Mouse (Mus musculus) forebrain, embryonic 12.5 days (tissue): ENCODE measurements around the gene Zfp442. TPM values are rescaled to one million over a fixed set of nuclear protein-coding genes. Genes with fewer than 3 reads are reported as not detected.
"Not testable (repeated sequence)": the region's sequence is repeated elsewhere in the genome, so short reads cannot be mapped to it uniquely, and the experiment has no call there.

ENCODE experiments used
- ATAC-seq: fragments of 200-750 bp; cut with Nextera tagmentation; 2 replicates; pipeline ENCODE4 v1.8.0; 2017; ENCODE audit warnings: moderate TSS enrichment; ENCODE audit not compliant: low FRiP score
- H3K27ac ChIP-seq: fragments of 300-500 bp; sonication (generic); 2 replicates; pipeline ENCODE4 v1.5.1; 2016; ENCODE audit warnings: mild to moderate bottlenecking
- H3K27me3 ChIP-seq: fragments of 300-500 bp; sonication (generic); 2 replicates; pipeline ENCODE4 v1.6.1; 2016; ENCODE audit warnings: mild to moderate bottlenecking
- H3K36me3 ChIP-seq: fragments of 300-500 bp; sonication (generic); replicated peaks from 2 replicates; pipeline ENCODE4 v1.6.1; 2016; ENCODE audit warnings: mild to moderate bottlenecking
- H3K4me1 ChIP-seq: fragments of 300-500 bp; sonication (generic); 2 replicates; pipeline ENCODE4 v1.6.1; 2016
- H3K4me2 ChIP-seq: fragments of 300-500 bp; sonication (generic); 2 replicates; pipeline ENCODE4 v1.6.1; 2016; ENCODE audit warnings: mild to moderate bottlenecking, moderate library complexity
- H3K4me3 ChIP-seq: fragments of 300-500 bp; sonication (generic); replicated peaks from 2 replicates; pipeline ENCODE4 v1.5.1; 2016; ENCODE audit warnings: mild to moderate bottlenecking
- H3K9ac ChIP-seq: fragments of 300-500 bp; sonication (generic); 2 replicates; pipeline ENCODE4 v1.6.1; 2016; ENCODE audit warnings: mild to moderate bottlenecking
- H3K9me3 ChIP-seq: fragments of 300-500 bp; sonication (generic); 2 replicates; pipeline ENCODE4 v1.6.1; 2016
- WGBS: fragments of 180-500 bp; shearing (Covaris S2); methylation state at CpG from one replicate; pipeline ENCODE4 v1.1.7; 2016; 5-methylcytosine and 5-hydroxymethylcytosine counted together
- polyA plus RNA-seq: library from polyadenylated mRNA; unstranded; fragments of >200 nt; fragmentation: Nextera tagmentation; extraction: Ambion mirVana; gene quantifications from 2 replicates; pipeline ENCODE4 v1.2.1, GENCODE M21; 2016

Gene Zfp442
- 8.3 and 8.7 TPM in 2 replicates for polyA plus RNA-seq

DNA sequence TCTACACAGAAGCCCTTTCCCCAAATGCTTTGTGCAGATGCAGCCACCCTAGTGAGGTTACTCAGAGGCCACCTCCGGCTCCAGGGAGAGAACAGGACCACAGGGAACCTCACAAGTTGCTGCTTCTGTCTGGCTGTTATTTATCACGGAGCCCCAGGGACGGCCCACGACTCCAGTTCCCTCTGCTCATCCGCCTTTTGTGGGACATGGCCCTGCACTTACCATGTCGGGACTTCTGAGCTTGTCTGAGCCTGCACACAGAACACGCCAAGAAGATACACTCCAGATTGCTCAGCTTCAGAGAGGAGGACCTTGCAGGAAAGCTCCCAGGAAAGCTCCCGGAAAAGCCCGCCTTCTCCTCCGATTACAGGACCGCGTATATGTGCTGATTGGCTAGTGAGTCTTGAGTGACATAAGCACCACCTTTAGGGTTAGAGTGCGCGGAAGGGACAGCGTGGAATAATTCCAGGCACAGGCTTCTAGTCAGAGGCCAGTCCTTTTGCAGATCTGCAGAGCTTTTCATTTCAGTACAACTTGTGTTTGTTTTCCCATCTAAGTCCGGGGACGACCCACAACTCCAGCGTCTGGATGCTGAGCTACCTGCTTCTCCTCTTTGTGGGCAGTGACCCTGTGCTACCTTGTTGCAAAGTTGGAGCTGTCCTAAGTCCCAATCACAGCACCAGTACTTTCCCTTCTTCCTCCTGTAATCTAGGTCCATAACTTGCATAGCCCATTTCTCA, at the start of gene Zfp442:
Zfp442 (minus strand) TSS at position 307 of the 740 bp plus-strand sequence.
- not testable (repeated sequence) for H3K27me3 ChIP-seq, H3K9me3 ChIP-seq, H3K4me1 ChIP-seq, H3K36me3 ChIP-seq, H3K27ac ChIP-seq
- peak within 1 kb of the TSS; percentile 54 for H3K9ac ChIP-seq
- 0% methylated on average over 18 of the region's 18 CpGs for WGBS
- peak; percentile 100 for ATAC-seq
- H3K4me2 ChIP-seq = peak within 1 kb of the TSS; percentile 59
- peak within 1 kb of the TSS; percentile 49 for H3K4me3 ChIP-seq

GRCm38 (mm10) chr2:150500124-150500973, 49.1 kb upstream of the Zfp442 start:
- Histone ChIP-seq H3K4me2 (peak overlapping the region; percentile 43), H3K4me3 (peak overlapping the region; percentile 20; the same call in 1 of the 2 replicates)
- H3K36me3 ChIP-seq, H3K27me3 ChIP-seq, H3K9ac ChIP-seq, H3K9me3 ChIP-seq, H3K27ac ChIP-seq, H3K4me1 ChIP-seq: not testable (repeated sequence)
- 49% methylated on average over 60 of the region's 60 CpGs for WGBS
- ATAC-seq = 0 out of 2 replicates have a peak, but pooled peaks have one; percentile 49

DNA sequence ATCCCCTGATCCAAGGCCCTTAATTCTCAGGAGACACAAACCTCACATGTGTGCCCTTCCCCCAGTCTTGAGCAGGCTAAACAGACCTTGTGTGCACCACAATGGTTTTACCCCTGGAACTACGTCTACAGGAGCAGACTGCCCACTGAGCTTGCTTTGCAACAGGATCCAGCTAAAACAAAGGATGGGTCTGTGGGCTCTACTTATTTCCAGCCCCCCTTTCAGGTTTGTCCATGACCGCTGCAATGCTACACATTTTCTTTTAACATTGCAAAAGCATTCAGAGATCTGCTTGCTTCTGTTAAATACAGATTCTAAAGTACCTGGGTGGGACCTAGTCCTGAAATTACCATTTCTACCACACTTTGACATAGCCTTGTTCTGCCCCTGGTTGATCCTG, 41.7 kb upstream of the Zfp442 start:
- H3K9me3 ChIP-seq = no peaks in the 10 kb centered on the region
- no peak overlapping the region for H3K27ac ChIP-seq
- H3K36me3 ChIP-seq = no peaks in the 10 kb centered on the region
- H3K4me2 ChIP-seq = no peak overlapping the region
- H3K4me3 ChIP-seq = no peak overlapping the region
- WGBS = 61% methylated on average over 2 of the region's 2 CpGs
- H3K27me3 ChIP-seq = no peaks in the 10 kb centered on the region
- H3K4me1 ChIP-seq = no peaks in the 10 kb centered on the region
- H3K9ac ChIP-seq = no peak overlapping the region
- no peak for ATAC-seq

- H3K9me3 ChIP-seq, ATAC-seq, H3K4me3 ChIP-seq, H3K36me3 ChIP-seq, H3K27ac ChIP-seq, H3K27me3 ChIP-seq, H3K9ac ChIP-seq, H3K4me1 ChIP-seq, H3K4me2 ChIP-seq: not testable (repeated sequence)
- WGBS = 75% methylated on average over 8 of the region's 8 CpGs
Observed at GRCm38 (mm10) chr2:150484939-150485778, 33.9 kb upstream of the Zfp442 start, which contains the start of gene Zfp345. Zfp345 (minus strand) TSS chr2:150485091.

DNA sequence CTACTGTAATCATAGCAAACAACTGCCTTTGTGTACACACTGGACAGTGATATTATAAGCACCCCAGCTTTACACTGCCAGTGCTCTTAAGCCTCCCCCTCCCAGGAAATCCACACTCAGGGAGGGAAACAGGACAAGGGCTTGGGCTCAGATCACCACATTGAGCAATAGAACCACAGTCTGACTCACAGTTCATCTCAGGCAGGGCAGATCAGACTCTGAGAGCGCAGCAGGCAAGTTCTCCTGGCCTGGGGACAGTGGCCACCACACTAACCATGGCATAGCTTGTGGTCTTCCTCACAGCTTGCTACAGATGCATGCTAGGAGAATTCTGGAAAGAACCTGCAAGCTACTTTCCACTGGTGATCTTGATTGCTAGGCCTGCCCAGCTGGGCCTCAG, 12.2 kb downstream of the Zfp442 start:
- not testable (repeated sequence) for H3K27me3 ChIP-seq, H3K9ac ChIP-seq, H3K36me3 ChIP-seq, H3K4me2 ChIP-seq, H3K27ac ChIP-seq, H3K4me3 ChIP-seq, ATAC-seq, H3K4me1 ChIP-seq
- WGBS = 95% methylated on average over 1 of the region's 1 CpGs
- peaks cover 12% of the 10 kb centered on the region; the same call in 1 of the 2 replicates for H3K9me3 ChIP-seq

DNA sequence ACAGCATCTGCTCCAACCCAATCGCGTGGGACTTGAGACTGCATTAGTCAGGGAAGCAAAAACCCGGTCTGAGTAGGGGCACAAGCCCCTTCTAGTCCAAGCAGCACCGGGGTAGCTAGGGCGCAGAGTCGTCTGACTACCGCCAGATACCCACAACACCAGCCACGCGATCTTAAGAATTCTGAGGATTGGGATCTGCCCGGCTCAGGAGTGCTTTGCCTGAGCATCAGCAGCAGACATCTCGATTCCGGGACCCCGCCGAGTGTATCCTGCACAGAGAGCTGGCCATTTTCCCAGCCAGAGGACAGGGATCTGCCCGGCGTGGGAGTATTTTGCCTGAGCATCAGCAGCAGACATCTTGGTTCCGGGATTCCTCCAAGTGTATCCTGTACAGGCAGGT, 39.1 kb downstream of the Zfp442 start:
- Histone ChIP-seq H3K9me3 (peaks cover 21% of the 10 kb centered on the region), H3K36me3 (peaks cover 16% of the 10 kb centered on the region)
- not testable (repeated sequence) for H3K4me1 ChIP-seq, H3K27me3 ChIP-seq, H3K27ac ChIP-seq, H3K4me3 ChIP-seq, H3K4me2 ChIP-seq, ATAC-seq, H3K9ac ChIP-seq
- WGBS = 84% methylated on average over 17 of the region's 17 CpGs

- WGBS = 85% methylated on average over 1 of the region's 1 CpGs
- Histone ChIP-seq H3K4me3 (no peak overlapping the region), H3K27me3 (no peaks in the 10 kb centered on the region), H3K9ac (no peak overlapping the region), H3K4me2 (no peak overlapping the region), H3K9me3 (0 out of 2 replicates have a peak, but pooled peaks cover 12% of the 10 kb centered on the region), H3K4me1 (no peaks in the 10 kb centered on the region), H3K27ac (no peak overlapping the region), H3K36me3 (no peaks in the 10 kb centered on the region)
- no peak for ATAC-seq
Observed at GRCm38 (mm10) chr2:150390198-150390597, 61.1 kb downstream of the Zfp442 start.

GRCm38 (mm10) chr2:150385553-150386106, 65.7 kb downstream of the Zfp442 start:
- H3K9me3 ChIP-seq = peaks cover 13% of the 10 kb centered on the region; the same call in 1 of the 2 replicates
- ATAC-seq, H3K4me2 ChIP-seq, H3K4me1 ChIP-seq, H3K27me3 ChIP-seq, H3K27ac ChIP-seq, H3K36me3 ChIP-seq, H3K9ac ChIP-seq, H3K4me3 ChIP-seq: not testable (repeated sequence)
- 96% methylated on average over 19 of the region's 19 CpGs for WGBS

- ATAC-seq = no peak
- Histone ChIP-seq H3K27ac (peak overlapping the region; percentile 36; the same call in 1 of the 2 replicates), H3K9me3 (no peaks in the 10 kb centered on the region)
Observed at GRCm38 (mm10) chr2:150362878-150363229, 88.4 kb downstream of the Zfp442 start.

DNA sequence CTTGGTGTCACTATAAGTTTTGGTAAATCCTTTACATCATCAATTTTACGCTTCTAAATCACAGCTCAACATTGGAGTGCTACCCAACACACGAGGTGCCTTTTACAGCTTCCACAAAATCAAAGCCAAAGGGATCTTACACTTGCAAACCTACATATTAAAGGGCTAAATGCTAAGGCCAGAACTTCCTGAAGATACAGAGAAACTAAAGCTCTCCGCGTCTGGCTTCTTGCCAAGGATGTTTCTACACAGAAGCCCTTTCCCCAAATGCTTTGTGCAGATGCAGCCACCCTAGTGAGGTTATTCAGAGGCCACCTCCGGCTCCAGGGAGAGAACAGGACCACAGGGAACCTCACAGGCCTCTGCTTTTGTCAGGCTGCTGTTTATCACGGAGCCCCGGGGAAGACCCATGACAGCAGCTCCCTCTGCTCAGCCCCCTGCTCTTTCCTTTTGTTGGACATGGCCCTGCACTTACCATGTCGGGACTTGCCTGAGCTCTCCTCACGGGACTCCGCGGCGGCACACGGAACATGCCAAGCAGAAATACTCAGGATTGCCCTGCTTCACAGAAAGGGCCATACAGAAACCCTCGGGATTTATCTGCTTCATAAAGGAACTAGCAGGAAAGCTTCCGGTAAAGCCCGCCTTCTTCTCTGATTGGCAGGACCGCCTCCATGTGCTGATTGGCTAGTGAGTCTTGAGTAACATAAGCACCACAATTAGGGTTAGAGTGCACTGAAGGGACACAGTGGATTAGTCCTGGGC, 89.0 kb downstream of the Zfp442 start, which contains the start of gene 3300002I08Rik:
3300002I08Rik (minus strand) TSS at position 653 of the 765 bp plus-strand sequence.
- H3K9me3 ChIP-seq, H3K36me3 ChIP-seq, H3K4me1 ChIP-seq, H3K27me3 ChIP-seq: not testable (repeated sequence)
- Histone ChIP-seq H3K27ac (peak within 1 kb of the TSS; percentile 88), H3K4me3 (peak within 1 kb of the TSS; percentile 60), H3K4me2 (peak within 1 kb of the TSS; percentile 47), H3K9ac (peak within 1 kb of the TSS; percentile 73)
- WGBS = 6% methylated on average over 17 of the region's 17 CpGs
- ATAC-seq = peak; percentile 99

More at GRCm38 (mm10) chr2:150362878-150363229, 88.4 kb downstream of the Zfp442 start:
- Histone ChIP-seq H3K4me3 (peak overlapping the region; percentile 60), H3K27me3 (no peaks in the 10 kb centered on the region), H3K4me1 (peaks cover 2% of the 10 kb centered on the region; the same call in 1 of the 2 replicates), H3K9ac (peak overlapping the region; percentile 73; the same call in 1 of the 2 replicates), H3K4me2 (peak overlapping the region; percentile 47), H3K36me3 (no peaks in the 10 kb centered on the region)
- 17% methylated on average over 4 of the region's 4 CpGs for WGBS
